Mouse (Mus musculus): ENCODE measurements around the gene Zfp970. TPM values are rescaled to one million over a fixed set of nuclear protein-coding genes. Genes with fewer than 3 reads are reported as not detected.
"Not testable (repeated sequence)": the region's sequence is repeated elsewhere in the genome, so short reads cannot be mapped to it uniquely, and the experiment has no call there.

The Zfp970 gene
- polyA plus RNA-seq, 1 experiment from 2014 or later: 7.6 TPM

- H3K4me3 ChIP-seq (ENCODE audit: low read depth, low read length); H3K27ac ChIP-seq (ENCODE audit: low read depth, low read length); DNase-seq (ENCODE audit: low spot score); ATAC-seq; H3K27me3 ChIP-seq (replicated peaks; ENCODE audit: control insufficient read depth, insufficient read depth, low read length); H3K36me3 ChIP-seq (ENCODE audit: control insufficient read depth, insufficient read depth, low read length); H3K4me2 ChIP-seq (ENCODE audit: low read length); H3K9me3 ChIP-seq (replicated peaks; ENCODE audit: control insufficient read depth, low read length); H3K4me1 ChIP-seq (ENCODE audit: control insufficient read depth, insufficient read depth, low read length); H3K9ac ChIP-seq (ENCODE audit: low read length): not testable (repeated sequence)
- 88% methylated on average over 3 of the region's 3 CpGs for WGBS
Observed at GRCm38 (mm10) chr2:177511972-177512371, 47.4 kb downstream of the Zfp970 start.

DNA sequence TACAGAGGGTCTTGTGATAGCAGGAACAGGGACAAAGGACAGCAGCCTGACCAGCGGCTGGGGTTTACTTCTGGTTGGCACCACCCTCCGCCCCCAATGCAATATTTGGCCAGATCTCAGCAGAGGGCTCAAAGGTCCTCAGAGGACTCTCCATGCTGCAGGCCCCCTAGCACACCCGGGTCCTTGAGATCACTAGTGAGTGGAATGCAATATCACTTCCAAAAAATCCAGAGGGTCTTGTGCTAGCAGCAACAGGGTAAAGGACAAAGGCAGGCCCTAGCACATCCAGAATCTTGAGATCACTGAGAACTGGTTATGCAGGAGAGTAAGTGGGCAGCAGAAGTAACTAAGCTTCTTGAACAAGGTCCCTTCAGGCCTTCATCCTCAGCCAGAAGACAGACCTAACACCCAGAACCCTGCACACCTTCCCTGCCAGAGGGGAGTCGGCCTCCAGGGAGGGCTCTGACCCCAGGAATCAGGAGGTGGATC lies 49.5 kb downstream of the Zfp970 start:
- not testable (repeated sequence) for H3K9ac ChIP-seq (ENCODE audit: low read length); DNase-seq (ENCODE audit: low spot score); H3K27me3 ChIP-seq (replicated peaks; ENCODE audit: control insufficient read depth, insufficient read depth, low read length); H3K4me2 ChIP-seq (ENCODE audit: low read length); H3K4me1 ChIP-seq (ENCODE audit: control insufficient read depth, insufficient read depth, low read length); ATAC-seq; H3K4me3 ChIP-seq (ENCODE audit: low read depth, low read length); H3K36me3 ChIP-seq (ENCODE audit: control insufficient read depth, insufficient read depth, low read length); H3K9me3 ChIP-seq (replicated peaks; ENCODE audit: control insufficient read depth, low read length); H3K27ac ChIP-seq (ENCODE audit: low read depth, low read length)
- 89% methylated on average over 4 of the region's 4 CpGs for whole genome bisulfite sequencing

- H3K4me2 ChIP-seq (ENCODE audit: low read length); ATAC-seq; H3K9ac ChIP-seq (ENCODE audit: low read length); H3K4me1 ChIP-seq (ENCODE audit: control insufficient read depth, insufficient read depth, low read length); H3K27ac ChIP-seq (ENCODE audit: low read depth, low read length); DNase-seq (ENCODE audit: low spot score); H3K4me3 ChIP-seq (ENCODE audit: low read depth, low read length); H3K36me3 ChIP-seq (ENCODE audit: control insufficient read depth, insufficient read depth, low read length); H3K9me3 ChIP-seq (replicated peaks; ENCODE audit: control insufficient read depth, low read length); H3K27me3 ChIP-seq (replicated peaks; ENCODE audit: control insufficient read depth, insufficient read depth, low read length): not testable (repeated sequence)
- 84% methylated on average over 9 of the region's 9 CpGs for whole genome bisulfite sequencing
Observed at GRCm38 (mm10) chr2:177517746-177518145, 53.2 kb downstream of the Zfp970 start.

GRCm38 (mm10) chr2:177518354-177518753 lies 53.8 kb downstream of the Zfp970 start:
- not testable (repeated sequence) for H3K27me3 ChIP-seq (replicated peaks; ENCODE audit: control insufficient read depth, insufficient read depth, low read length); ATAC-seq; H3K9ac ChIP-seq (ENCODE audit: low read length); H3K9me3 ChIP-seq (replicated peaks; ENCODE audit: control insufficient read depth, low read length); H3K27ac ChIP-seq (ENCODE audit: low read depth, low read length); H3K36me3 ChIP-seq (ENCODE audit: control insufficient read depth, insufficient read depth, low read length); H3K4me2 ChIP-seq (ENCODE audit: low read length); H3K4me3 ChIP-seq (ENCODE audit: low read depth, low read length); DNase-seq (ENCODE audit: low spot score); H3K4me1 ChIP-seq (ENCODE audit: control insufficient read depth, insufficient read depth, low read length)
- WGBS: 87% methylated on average over 7 of the region's 7 CpGs

- not testable (repeated sequence) for H3K9ac ChIP-seq (ENCODE audit: low read length); DNase-seq (ENCODE audit: low spot score); H3K27ac ChIP-seq (ENCODE audit: low read depth, low read length); H3K4me1 ChIP-seq (ENCODE audit: control insufficient read depth, insufficient read depth, low read length); H3K36me3 ChIP-seq (ENCODE audit: control insufficient read depth, insufficient read depth, low read length); H3K27me3 ChIP-seq (replicated peaks; ENCODE audit: control insufficient read depth, insufficient read depth, low read length); H3K9me3 ChIP-seq (replicated peaks; ENCODE audit: control insufficient read depth, low read length); H3K4me2 ChIP-seq (ENCODE audit: low read length); H3K4me3 ChIP-seq (ENCODE audit: low read depth, low read length); ATAC-seq
- WGBS: 87% methylated on average over 1 of the region's 1 CpGs
Observed at GRCm38 (mm10) chr2:177518960-177519359, 54.4 kb downstream of the Zfp970 start.

DNA sequence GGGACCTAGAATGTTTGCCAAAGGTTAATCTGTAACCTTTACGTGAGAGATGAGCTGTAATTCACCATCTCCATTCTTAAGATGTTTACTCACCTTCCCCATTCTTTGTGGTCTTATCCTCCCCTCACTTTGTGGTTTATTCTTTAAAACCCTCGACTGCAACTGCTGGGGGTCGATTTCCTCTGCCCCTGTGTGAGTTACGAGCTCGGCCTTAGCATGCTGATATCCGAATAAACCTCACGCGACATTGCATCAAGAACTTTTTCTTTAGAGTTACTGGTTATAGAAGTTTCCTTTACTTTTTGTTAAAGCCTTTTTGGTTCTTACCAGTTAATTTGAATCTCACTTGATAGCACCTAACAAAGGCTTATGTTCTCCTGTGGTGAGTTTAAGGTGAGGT lies 55.5 kb downstream of the Zfp970 start:
- no peaks in the 10 kb centered on the region; the same call in 1 of the 2 replicates for H3K9me3 ChIP-seq (replicated peaks; ENCODE audit: control insufficient read depth, low read length)
- no peaks in the 10 kb centered on the region for H3K27me3 ChIP-seq (replicated peaks; ENCODE audit: control insufficient read depth, insufficient read depth, low read length)
- ATAC-seq (no peak), DNase-seq (ENCODE audit: low spot score) (no peak)
- no peak overlapping the region for H3K4me3 ChIP-seq (ENCODE audit: low read depth, low read length)
- no peaks in the 10 kb centered on the region for H3K4me1 ChIP-seq (ENCODE audit: control insufficient read depth, insufficient read depth, low read length)
- 82% methylated on average over 8 of the region's 8 CpGs for WGBS
- H3K27ac ChIP-seq (ENCODE audit: low read depth, low read length): no peak overlapping the region
- H3K4me2 ChIP-seq (ENCODE audit: low read length): no peak overlapping the region
- no peaks in the 10 kb centered on the region for H3K36me3 ChIP-seq (ENCODE audit: control insufficient read depth, insufficient read depth, low read length)
- H3K9ac ChIP-seq (ENCODE audit: low read length): no peak overlapping the region

- Histone ChIP-seq H3K36me3 (ENCODE audit: control insufficient read depth, insufficient read depth, low read length) (no peaks in the 10 kb centered on the region), H3K4me1 (ENCODE audit: control insufficient read depth, insufficient read depth, low read length) (no peaks in the 10 kb centered on the region), H3K4me2 (ENCODE audit: low read length) (no peak overlapping the region), H3K4me3 (ENCODE audit: low read depth, low read length) (no peak overlapping the region), H3K27ac (ENCODE audit: low read depth, low read length) (no peak overlapping the region), H3K27me3 (replicated peaks; ENCODE audit: control insufficient read depth, insufficient read depth, low read length) (no peaks in the 10 kb centered on the region), H3K9ac (ENCODE audit: low read length) (no peak overlapping the region), H3K9me3 (replicated peaks; ENCODE audit: control insufficient read depth, low read length) (no peaks in the 10 kb centered on the region; the same call in 1 of the 2 replicates)
- 91% methylated on average over 20 of the region's 20 CpGs for WGBS
- DNase-seq (ENCODE audit: low spot score) (no peak), ATAC-seq (no peak)
Observed at GRCm38 (mm10) chr2:177523061-177523460, 58.5 kb downstream of the Zfp970 start.

DNA sequence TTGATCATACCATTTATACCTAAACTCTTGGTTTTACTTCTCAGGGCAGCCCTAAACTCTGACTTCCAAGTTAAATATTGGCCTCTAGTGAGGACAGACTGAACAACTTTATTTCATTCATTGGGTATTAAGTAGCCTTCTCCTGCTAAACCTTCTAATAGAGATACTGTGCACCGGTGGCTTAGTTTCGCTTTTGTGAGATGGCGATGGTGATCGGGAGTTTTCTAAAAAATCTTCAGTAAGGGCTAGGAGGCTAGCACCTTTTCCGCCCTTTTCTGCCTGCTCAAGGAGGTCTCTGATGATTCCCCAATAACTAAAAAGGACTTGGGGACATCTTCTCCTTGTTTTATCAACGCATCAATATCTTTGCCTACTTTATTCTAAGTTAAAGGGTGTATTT lies 59.1 kb downstream of the Zfp970 start:
- ATAC-seq; H3K4me1 ChIP-seq (ENCODE audit: control insufficient read depth, insufficient read depth, low read length); H3K9me3 ChIP-seq (replicated peaks; ENCODE audit: control insufficient read depth, low read length); H3K9ac ChIP-seq (ENCODE audit: low read length); H3K27me3 ChIP-seq (replicated peaks; ENCODE audit: control insufficient read depth, insufficient read depth, low read length); H3K36me3 ChIP-seq (ENCODE audit: control insufficient read depth, insufficient read depth, low read length); H3K4me3 ChIP-seq (ENCODE audit: low read depth, low read length); H3K4me2 ChIP-seq (ENCODE audit: low read length); H3K27ac ChIP-seq (ENCODE audit: low read depth, low read length); DNase-seq (ENCODE audit: low spot score): not testable (repeated sequence)
- 86% methylated on average over 6 of the region's 6 CpGs for WGBS

DNA sequence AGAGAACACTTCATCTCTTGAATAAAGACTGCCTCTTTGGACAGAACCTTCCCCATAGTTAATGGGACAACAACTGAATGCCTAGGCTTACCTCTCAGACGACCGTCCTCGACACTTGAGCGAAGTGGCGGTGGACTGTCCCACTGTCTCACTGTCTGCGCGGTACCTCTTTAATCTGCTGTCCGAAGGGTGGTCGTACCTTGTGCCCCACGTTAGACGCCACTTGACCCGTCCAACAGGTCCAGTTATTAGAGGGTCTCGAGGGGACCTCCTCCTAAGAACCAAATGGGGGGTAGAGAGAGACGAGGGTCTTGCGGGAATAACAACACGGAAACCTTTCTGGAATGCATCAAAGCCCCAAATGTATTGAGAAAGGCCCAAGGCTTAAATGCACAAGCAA lies 59.6 kb downstream of the Zfp970 start:
- not testable (repeated sequence) for DNase-seq (ENCODE audit: low spot score); H3K4me2 ChIP-seq (ENCODE audit: low read length); H3K27me3 ChIP-seq (replicated peaks; ENCODE audit: control insufficient read depth, insufficient read depth, low read length); ATAC-seq; H3K4me3 ChIP-seq (ENCODE audit: low read depth, low read length); H3K9me3 ChIP-seq (replicated peaks; ENCODE audit: control insufficient read depth, low read length); H3K27ac ChIP-seq (ENCODE audit: low read depth, low read length); H3K9ac ChIP-seq (ENCODE audit: low read length); H3K4me1 ChIP-seq (ENCODE audit: control insufficient read depth, insufficient read depth, low read length); H3K36me3 ChIP-seq (ENCODE audit: control insufficient read depth, insufficient read depth, low read length)
- 92% methylated on average over 16 of the region's 16 CpGs for WGBS
